Mouse (Mus musculus) erythroblast, embryonic 14.5 days (primary cell): ENCODE results near the gene Actr1a.

Experiments
- GATA1 ChIP-seq: IDR thresholded peaks from 2 replicates; pipeline ENCODE4 v1.6.1; 2012; ENCODE audit warnings: low read length, inconsistent platforms, mixed read lengths
- TAL1 ChIP-seq: IDR thresholded peaks from 3 replicates; pipeline ENCODE4 v1.6.1; 2012; ENCODE audit warnings: low read length, inconsistent platforms, mixed read lengths

DNA sequence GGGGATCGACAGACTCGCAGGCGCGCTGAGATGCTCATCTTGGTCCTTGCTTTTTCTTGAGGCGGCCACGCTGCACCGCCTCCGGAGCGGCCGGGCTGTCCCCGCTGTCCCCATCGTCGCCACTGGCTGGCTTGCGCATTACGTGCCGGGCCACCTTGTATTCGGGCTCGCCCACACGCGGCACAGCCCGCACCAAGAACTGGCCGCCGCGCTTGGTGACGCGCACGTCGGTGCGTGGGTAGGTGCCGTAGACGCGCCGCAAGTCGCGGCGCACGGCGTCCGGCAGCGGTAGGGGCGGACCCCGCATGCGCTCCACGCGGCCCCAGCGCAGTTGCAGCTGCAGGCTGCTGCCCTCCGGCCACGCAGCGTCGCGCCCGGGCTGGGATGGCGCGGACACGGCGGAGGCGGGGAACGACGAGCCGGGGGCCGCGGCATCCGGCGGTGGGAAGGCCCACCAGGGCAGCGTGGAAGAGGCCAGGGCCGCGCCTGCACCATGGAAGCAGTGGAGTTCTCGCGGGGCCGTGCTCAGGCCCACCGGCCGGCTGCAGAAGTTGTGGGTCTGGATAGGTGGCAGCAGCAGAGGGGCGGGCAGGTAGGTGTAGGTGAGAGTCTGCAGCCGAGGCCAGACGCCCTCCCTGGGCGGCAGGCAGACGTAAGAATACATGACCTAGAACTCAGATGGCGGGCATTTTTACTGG is 46.6 kb downstream of the Actr1a start:
- TF ChIP-seq GATA1 (no peak), TAL1 (no peak)
